Mouse (Mus musculus) brain, embryonic 14.5 days (tissue): ENCODE results near the gene Pabpn1l. TPM values are rescaled to one million over a fixed set of nuclear protein-coding genes. Genes with fewer than 3 reads are reported as not detected.

Source experiments
- DNase-seq: peaks from one replicate; pipeline ENCODE4 v3.0.0-alpha.2; 2011; ENCODE audit warnings: low read depth
- CTCF ChIP-seq: fragments of 200-500 bp; IDR thresholded peaks from 2 replicates; pipeline ENCODE4 v1.5.1; 2012; ENCODE audit warnings: inconsistent platforms, mild to moderate bottlenecking, moderate library complexity, borderline replicate concordance; ENCODE audit not compliant: insufficient read depth, insufficient read length; ENCODE audit errors: extremely low read depth
- POLR2A ChIP-seq: fragments of 200-500 bp; IDR thresholded peaks from 2 replicates; pipeline ENCODE4 v1.6.1; 2012; ENCODE audit warnings: mild to moderate bottlenecking, inconsistent platforms, borderline replicate concordance; ENCODE audit not compliant: poor library complexity, insufficient read depth, insufficient read length, severe bottlenecking; ENCODE audit errors: extremely low read depth
- polyA plus RNA-seq: library from polyadenylated mRNA; depleted of rRNA; stranded (reverse); fragments of >200 nt; gene quantifications from 2 replicates; pipeline ENCODE4 v1.2.3, GENCODE M21; 2012; rRNA removed

Gene Pabpn1l
- polyA plus RNA-seq: 0.07 TPM in 1 of 2 replicates, not detected in the other

- DNase-seq: no peak
- TF ChIP-seq POLR2A (no peak), CTCF (no peak)
Observed at GRCm38 (mm10) chr8:122622727-122623126, at the start of gene Pabpn1l. Pabpn1l (minus strand) TSS chr8:122622739.

GRCm38 (mm10) chr8:122671894-122672293 is 49.4 kb upstream of the Pabpn1l start:
- TF ChIP-seq POLR2A (no peak), CTCF (no peak)
- no peak for DNase-seq

GRCm38 (mm10) chr8:122670718-122671117 is 48.2 kb upstream of the Pabpn1l start:
- TF ChIP-seq CTCF: no peak
- TF ChIP-seq POLR2A: no peak
- DNase-seq: no peak

DNA sequence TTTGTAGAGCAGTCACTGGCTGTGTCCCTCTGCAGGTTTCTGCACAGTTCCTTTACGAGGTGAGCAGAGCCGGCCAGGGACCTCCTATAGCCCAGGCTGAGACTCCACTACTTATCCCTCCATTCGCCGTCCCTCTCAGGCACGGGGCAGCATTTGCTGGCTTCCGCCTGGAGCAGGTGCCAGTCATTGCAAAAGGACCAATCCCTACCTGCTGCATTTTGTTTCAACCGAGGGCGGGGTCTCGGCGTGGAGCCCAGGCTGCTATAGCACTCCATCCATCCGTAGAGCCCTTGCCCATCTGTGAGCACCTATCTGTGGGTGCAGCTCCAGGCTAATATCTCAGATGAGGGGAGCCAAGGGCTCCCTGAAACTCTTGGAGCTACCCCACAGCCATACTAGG is 47.5 kb upstream of the Pabpn1l start:
- DNase-seq: peak; percentile 49
- no peak for TF ChIP-seq CTCF
- no peak for TF ChIP-seq POLR2A

DNA sequence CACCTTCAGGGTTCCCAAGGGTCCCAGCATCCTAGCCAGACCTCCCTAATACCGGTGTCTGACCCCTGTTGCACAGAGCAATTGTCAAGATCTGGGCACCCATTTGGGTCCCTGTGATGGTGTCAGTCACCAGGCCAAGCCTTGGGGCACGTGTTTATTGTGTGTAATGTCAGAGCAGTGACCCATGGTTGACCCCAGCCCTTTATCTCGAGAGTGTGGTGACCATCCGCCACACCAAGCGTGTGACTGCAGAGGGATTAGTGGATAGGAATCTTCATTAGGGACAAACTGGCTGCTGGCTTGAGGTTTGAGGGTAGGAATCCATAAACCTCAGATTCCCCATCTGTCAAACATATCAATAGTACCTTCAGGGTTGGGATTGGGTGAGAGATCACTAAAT is 46.8 kb upstream of the Pabpn1l start:
- TF ChIP-seq POLR2A (no peak), CTCF (no peak)
- no peak for DNase-seq

DNA sequence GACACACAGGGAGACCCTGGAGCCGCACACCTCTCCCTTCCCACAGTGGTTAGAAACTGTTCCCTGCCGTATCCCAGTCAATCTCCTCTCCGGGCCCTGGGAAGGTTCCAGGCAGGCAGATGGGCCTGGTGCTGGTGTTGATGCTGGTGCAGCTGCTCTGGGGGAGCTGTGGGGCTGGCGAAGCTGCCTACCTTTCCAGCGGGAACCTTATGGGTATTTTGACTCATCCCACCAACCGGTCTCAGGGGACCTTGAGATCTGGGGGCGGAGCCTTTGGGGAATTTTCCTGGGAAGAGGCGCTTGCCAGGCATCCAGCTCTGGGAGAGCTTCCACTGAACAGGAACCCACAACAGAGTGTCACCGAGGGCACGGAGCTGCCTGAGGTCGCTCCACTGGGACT is 45.3 kb upstream of the Pabpn1l start:
- DNase-seq: peak; percentile 38
- no peak for TF ChIP-seq POLR2A
- TF ChIP-seq CTCF: no peak

- no peak for TF ChIP-seq CTCF
- DNase-seq: peak; percentile 59
Observed at GRCm38 (mm10) chr8:122666827-122667226, 44.3 kb upstream of the Pabpn1l start.

DNA sequence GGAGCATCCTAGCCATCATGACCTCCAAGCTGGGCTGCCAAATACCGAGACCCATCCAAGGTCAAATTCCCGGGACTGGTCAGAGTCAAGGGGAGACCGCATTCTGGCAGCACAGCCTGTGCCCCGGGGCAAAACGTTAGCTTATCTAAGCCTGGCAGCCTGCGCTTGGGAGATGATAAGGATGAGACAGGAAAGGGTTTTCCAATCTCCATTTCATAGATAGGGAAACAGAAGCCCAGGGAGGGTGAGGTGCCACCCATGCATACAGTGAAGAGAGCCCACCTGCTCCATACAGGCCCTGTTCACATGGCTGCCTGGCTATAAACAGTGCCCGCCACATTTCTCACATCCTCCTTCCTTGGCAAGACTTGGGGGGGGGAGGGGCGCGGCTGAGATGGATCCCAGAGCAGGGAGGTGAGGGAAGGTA is 43.8 kb upstream of the Pabpn1l start:
- DNase-seq: peak; percentile 62

GRCm38 (mm10) chr8:122665667-122666316 is 43.3 kb upstream of the Pabpn1l start:
- peak; percentile 95 for DNase-seq
- no peak for TF ChIP-seq CTCF
- TF ChIP-seq POLR2A: no peak

More for the DNA sequence above, 43.8 kb upstream of the Pabpn1l start:
- no peak for TF ChIP-seq POLR2A
- no peak for TF ChIP-seq CTCF

- peak; percentile 75 for DNase-seq
- TF ChIP-seq CTCF: no peak
- TF ChIP-seq POLR2A: no peak
Observed at GRCm38 (mm10) chr8:122665221-122665620, 42.7 kb upstream of the Pabpn1l start.

DNA sequence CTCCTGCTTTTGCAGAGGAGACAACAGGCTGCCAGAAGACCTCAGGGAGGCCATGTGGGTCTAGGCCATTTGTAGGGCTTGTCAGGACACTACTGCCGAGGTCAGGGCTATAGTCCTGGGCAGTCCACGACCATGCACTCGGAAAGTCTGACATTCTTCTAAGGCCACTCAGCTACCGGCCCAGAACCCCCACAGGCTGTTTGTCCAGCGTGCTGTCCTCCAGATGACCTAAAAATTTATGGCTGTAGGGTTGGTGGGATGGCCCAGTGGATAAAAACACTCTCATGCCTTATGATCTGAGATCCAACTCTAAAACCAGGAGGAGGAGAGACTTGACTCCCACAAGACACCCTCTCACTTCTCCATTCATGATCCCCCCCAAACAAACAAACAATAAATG is 41.1 kb upstream of the Pabpn1l start:
- TF ChIP-seq POLR2A (no peak), CTCF (no peak)
- no peak for DNase-seq

DNA sequence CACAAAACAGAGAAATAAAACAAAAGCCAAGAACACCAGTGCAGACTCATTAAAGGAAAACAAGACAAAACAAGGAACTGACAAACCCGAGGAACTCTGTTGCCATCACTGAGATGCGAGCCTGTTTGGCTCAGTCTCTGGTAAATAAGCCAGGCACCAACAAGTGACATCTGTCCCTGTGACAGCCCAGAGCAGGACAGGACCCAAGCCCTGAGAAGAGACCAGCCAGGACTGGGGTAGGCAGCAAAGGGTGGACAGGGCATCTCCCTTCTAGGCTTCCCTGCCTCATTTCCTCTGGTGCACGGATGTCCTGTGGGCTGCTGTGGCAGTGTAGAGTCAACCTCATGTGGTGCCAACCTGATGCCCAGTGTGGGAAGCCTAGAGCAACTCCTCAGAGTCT is 40.6 kb upstream of the Pabpn1l start:
- TF ChIP-seq CTCF: no peak
- no peak for TF ChIP-seq POLR2A
- no peak for DNase-seq
